Mouse (Mus musculus) heart, postnatal 4 days (tissue): ENCODE measurements around the gene Creb3l1. TPM values are rescaled to one million over a fixed set of nuclear protein-coding genes. Genes with fewer than 3 reads are reported as not detected.
A peak's percentile ranks its signal among the peaks of the same experiment; 100 is the strongest.

ENCODE experiments used
- DNase-seq: peaks from one replicate; pipeline ENCODE4 v3.0.0; 2021
- total RNA-seq, 2 experiments: library from RNA; stranded (reverse); gene quantifications; 2 replicates each; pipeline ENCODE4 v1.2.3; 2021

The Creb3l1 gene
- 10 to 100 TPM; 16.9 to 18.5 TPM for total RNA-seq

DNA sequence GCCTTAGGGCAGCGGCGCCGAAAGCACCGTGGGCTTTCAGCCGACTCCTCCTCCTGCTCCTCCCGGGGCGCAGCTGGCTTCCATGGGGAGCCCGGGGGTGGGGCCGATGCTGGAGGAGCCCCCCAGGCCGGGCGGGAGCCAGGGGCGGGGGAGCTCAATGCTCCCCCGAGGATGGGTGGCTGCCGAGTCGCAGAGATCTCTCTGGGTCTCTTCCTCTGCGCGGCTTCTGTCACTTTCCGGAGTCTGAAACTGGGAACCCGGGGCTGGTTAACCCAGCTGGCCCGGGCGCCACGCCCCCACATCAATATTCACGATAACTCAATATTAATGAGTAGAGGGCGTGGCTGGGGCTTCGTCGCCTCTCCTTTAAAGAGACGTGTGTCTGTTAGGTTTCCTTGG lies at the start of gene Creb3l1:
Creb3l1 (minus strand) TSS at position 229 of the 399 bp plus-strand sequence.
- DNase-seq: peak; percentile 83

- DNase-seq: no peak
Measured at GRCm38 (mm10) chr2:92071143-92071542, 46.8 kb upstream of the Creb3l1 start.

- DNase-seq: no peak
Measured at GRCm38 (mm10) chr2:92069630-92070029, 45.3 kb upstream of the Creb3l1 start.

GRCm38 (mm10) chr2:92067600-92067999 lies 43.3 kb upstream of the Creb3l1 start:
- DNase-seq: no peak

DNA sequence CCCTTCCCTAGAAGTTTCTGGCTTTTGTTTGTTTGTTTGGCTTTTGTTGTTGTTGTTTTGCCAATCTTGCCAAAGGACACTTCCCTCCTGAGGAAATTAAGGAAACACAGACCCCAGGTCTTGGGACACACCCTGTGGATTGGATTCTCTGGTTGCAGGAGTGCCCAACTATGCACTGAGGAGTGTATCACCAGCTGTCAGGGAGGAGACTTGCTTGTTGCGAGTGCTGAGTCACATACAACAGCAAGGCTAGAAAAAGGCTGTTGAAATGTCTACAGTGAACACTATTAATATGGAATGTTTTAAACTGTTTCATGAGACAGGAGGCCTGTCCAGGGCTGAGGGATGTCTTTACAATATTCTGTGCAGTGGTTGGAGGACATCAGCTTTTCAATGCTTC lies 42.6 kb upstream of the Creb3l1 start:
- no peak for DNase-seq

- no peak for DNase-seq
Measured at GRCm38 (mm10) chr2:92065938-92066337, 41.6 kb upstream of the Creb3l1 start.

DNA sequence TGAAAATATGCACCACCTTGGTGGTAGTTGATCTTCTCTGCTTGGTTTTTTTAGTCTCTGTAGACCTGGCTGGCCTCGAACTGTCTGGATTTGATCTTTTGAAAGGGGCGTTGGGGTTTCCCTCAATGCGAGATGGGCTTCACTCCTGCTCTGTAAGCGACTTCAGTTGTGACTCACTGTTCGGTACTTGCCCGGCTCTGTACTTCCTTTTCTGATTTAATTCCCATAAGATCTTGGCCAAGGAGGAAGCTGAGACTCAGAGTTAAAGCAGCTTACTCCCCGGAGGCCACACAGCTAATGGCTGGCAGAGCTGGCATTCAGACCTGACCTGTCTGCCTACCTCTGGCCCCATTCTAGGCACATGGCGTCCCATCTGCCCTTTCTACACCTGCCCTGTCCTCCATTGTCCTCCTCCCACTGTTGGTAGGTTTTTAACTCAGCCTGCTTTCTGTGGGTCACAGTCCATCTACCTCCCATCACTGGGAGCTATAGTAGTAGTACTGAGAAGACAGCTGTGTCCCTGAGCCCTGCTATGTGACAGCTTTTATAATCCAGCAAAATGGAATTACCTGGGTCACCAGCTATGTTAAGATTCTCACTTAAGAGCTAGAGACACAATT lies 41.1 kb upstream of the Creb3l1 start:
- DNase-seq: no peak

DNA sequence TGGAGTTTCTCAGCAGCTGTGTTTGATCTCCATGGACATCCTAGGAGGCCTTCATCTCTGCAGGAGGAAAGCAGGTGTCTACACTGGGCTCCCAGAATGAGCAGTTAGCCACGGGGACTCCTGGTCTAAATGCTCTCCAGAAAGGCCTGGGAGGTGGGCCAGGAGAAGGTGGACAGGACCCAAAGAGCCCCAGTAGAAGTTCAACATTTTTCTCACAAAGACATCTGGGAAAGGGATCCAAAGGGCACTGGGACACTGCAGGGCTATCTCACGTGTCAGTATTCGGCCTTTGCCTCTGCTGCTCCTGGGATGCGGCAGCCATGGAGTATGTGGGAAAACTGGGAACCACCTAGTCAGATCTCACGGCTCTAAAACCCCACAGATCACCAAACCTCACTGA lies 38.8 kb upstream of the Creb3l1 start:
- DNase-seq: no peak

DNA sequence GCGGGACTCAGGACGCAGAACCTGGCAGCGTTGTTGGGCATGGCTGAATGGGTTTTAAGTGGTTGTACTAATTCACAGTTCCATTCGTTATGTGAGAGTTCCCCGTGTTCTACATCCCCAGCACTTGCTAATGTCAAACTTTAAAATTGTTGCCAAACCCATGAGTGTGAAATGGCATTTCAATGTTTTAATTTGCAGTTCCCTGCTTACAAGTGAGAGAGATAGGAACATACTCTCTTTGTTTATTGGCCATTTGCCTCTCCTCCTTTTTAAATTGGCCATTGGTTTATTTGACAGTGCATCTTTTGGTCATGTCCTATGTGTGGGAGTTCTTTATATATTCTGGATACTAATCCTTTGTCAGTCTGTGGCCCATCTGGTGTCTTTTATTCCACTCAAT lies 37.0 kb upstream of the Creb3l1 start:
- no peak for DNase-seq

DNA sequence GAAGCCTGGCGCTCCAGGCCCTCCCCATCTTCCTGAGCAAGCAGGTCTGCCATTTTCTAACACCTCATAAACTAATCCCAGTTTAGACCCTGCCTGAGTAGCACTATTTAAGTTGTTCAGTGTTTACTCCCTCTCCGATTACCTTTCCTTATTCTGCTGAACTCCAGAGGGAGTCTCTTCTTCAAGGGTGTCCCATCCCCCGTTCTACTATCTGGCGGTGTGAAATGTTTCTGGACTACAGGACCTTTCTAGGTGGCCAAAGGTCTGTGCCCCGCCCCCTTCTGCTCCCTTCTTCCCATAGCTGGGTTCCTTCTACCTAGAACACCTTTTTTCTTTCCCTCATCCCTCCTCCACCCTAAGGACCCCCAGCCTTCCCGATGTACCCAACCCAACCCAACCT lies 36.0 kb upstream of the Creb3l1 start:
- DNase-seq: no peak

DNA sequence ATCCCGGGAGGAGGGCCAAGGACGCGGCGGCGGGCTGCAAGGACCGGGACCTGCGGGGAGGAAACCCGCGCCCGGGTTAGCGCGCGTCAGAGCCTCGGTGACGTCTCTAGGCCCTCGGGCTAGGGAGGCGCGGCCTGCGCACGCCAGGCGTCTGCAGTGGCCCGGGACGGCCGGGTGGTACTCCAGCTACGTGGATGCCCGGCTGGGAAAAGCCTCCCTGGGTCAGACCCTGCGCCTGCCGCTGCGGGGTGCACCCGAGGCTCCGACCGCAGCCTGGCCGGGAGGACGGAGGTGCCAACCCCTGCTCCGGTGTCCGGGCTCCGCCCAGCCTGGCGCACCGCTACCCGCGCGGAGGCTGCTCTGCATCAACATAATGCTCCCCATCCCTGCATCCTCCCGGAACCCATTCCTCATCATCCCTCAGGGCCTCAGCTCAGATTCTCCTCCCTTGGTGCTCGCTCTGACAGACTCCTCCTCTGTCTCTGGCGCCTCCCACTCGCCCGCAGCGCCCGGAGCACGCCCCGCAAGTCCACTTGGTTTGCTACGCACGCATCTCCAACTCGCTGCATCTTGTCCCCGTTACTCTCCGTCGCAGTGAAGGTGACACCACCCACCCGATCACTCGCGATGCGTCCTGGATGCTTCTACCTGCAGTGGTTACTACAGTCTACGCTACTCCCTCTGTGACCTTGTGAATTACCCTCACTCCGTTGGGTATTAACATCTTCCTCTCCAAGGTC lies 35.3 kb upstream of the Creb3l1 start:
- peak; percentile 76 for DNase-seq

GRCm38 (mm10) chr2:92058936-92059335 lies 34.6 kb upstream of the Creb3l1 start:
- DNase-seq: no peak

DNA sequence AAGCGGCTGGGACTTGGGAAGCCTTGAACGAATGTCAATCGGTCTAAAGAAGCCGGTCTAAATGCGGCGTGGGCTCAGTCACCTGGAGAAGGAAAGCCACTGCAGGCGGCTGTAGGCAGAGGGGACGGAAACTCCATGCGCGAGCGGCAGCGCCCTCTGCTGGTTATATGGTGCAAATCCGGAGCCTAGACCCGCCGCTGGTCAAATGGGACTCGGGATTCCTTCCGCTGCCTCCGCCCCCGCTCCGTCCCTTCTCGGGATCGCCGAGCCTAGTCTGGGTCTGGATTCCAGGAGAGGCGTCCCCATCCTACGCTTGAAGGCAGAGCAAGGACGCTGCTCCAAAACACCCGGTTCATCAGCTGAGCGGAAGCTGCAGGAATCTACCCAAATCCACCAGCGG lies 34.2 kb upstream of the Creb3l1 start:
- DNase-seq: peak; percentile 97

GRCm38 (mm10) chr2:92056760-92057159 lies 32.5 kb upstream of the Creb3l1 start:
- no peak for DNase-seq

GRCm38 (mm10) chr2:92055831-92056236 lies 31.5 kb upstream of the Creb3l1 start:
- peak; percentile 77 for DNase-seq

DNA sequence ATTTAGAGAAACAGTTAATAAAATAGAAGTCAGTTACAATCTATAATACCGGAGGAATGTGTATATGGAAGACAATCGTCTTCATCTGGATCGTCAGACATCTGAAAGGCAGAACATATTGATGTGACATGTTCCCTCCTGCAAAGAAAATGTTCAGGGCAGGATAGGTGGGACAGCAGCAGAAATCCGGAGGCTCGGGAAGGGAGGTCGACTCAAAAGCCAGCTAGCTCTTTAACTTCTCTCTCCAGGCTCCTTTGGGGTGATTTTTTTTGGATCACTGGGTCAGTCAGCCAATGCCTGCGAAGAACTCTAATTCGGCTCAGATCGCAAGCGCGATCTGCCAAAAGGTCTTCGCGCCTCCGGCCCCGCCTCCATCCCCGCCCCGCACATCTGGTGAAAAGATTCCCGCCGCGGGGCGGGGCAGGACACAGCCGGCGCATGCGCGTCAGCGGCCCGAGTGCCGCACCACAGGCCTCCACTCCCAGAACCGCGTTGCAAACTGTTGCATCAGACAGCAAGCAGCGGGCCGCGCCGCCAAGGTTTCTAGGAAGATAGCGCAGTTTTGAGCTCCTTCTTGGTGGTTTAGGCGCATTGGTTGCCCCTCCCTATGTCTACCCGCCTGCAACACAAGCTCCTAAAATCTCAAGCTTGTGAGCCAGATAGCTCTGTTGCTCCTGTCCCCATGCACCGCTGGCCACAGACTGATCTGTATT lies 31.0 kb upstream of the Creb3l1 start:
- peak; percentile 93 for DNase-seq

DNA sequence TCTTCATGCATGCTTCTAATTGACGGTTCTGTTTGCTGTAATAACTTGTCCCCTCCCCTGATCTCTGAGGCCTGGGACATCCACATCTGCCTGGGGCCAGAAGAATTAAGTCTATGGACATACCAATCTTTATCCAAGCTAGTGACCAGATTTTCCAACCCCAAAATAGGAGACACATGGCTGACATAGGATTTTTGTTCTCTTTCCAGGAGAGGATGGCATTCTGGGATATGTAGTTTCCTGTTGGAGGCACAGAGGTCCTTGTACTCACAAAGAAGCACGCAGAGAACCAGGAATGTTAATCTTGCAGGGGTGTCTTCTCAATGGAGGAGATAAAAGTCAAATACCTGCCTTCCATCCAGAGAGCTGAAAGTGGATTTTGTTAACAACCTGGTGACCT lies 28.5 kb upstream of the Creb3l1 start:
- DNase-seq: no peak

DNA sequence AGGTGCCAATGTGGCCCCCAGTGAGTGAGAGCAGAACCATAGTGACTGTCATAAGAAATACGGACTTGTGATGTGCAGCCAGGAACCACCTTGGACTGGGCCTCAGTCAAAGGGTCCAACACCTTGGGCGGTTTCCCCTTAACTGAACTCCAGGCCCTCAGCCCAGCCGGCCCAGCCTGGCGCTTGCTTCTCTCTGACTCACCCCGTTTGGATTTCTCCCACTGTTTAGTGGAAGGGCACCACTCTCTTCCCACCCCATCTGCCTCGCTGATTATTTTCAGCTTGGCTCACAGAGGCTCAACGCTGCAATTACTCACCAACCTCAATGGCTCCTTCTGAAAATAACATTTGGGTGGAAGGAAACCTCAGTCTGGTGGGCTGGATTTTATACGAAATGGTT lies 27.9 kb upstream of the Creb3l1 start:
- DNase-seq: no peak

GRCm38 (mm10) chr2:92048034-92048690 lies 23.9 kb upstream of the Creb3l1 start:
- DNase-seq: no peak

DNA sequence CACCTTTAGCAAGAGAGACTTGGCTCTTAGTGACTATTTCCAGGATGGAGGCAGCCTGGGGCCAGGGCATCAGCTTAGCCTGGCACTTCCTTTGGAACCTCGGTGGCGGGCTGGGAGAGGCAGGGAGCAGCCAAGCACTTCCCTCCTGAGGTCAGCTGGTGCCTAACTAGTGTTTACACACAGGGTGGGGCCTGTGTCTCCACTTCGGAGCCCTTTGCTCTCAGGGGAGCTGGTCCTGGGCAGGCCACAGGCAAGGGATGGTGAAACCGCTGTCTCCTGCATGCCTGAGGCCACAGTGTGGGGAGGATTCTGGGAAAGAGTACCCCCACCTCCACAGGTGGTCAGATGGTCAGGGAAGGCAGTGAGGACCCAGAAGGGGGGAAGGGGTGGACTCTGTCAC lies 23.3 kb upstream of the Creb3l1 start:
- no peak for DNase-seq

DNA sequence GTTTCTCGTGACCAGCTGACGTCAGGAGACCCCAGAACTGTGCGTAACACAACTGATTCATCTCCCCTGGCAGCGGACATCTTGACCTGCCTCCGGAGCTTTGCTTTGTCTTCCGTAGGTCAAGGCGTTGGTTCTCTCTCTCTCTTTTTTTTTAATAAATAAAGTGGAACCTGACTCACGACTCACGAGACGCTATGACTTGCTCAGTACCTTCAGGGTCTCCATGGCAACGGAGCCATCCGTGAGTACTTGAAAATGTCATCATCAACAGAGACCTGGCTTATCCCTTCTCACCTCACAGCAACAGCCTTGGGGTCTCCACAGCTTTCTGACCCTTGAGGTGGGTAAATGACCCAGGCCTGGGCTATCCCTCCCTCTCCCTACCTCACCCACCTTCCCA lies 19.0 kb upstream of the Creb3l1 start:
- DNase-seq: no peak

DNA sequence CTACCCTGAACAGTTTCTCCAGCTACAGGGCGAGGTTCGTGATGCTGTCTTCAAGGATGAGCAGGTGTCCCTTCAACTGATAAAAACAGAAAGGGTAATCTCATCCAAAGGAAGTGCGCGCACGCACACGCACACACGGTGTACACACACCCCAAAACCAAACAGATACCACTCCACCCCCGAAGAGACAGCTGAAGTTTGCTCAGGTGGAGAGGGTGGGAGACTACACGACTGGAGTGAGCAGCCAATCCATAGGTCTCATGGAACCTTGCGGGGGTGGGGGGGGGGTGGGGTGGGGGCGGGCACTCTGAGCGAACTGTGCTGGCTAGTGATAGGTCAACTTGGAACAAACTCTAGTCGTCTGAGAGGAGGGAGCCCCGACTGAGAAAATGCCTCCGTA lies 17.2 kb upstream of the Creb3l1 start:
- DNase-seq: no peak

GRCm38 (mm10) chr2:92034273-92034672 lies 10.0 kb upstream of the Creb3l1 start:
- DNase-seq: no peak
